Mouse (Mus musculus) splenic B cell, adult 2 months (primary cell): ENCODE measurements around the gene Dmbt1.
"Not testable (repeated sequence)": the region's sequence is repeated elsewhere in the genome, so short reads cannot be mapped to it uniquely, and the experiment has no call there.

Experiments used
- DNase-seq: peaks from one replicate; pipeline ENCODE4 v3.0.0-alpha.2; 2011; ENCODE audit warnings: low read depth, low spot score
- H3K27me3 ChIP-seq: 2 replicates; pipeline ENCODE4 v1.6.1; 2012; ENCODE audit warnings: mild to moderate bottlenecking, low read length, moderate library complexity, mixed read lengths; ENCODE audit not compliant: control insufficient read depth, poor library complexity, insufficient read depth, severe bottlenecking
- H3K36me3 ChIP-seq: 2 replicates; pipeline ENCODE4 v1.6.1; 2012; ENCODE audit warnings: mild to moderate bottlenecking, low read length, moderate library complexity, mixed read lengths; ENCODE audit not compliant: control insufficient read depth, poor library complexity, insufficient read depth, severe bottlenecking

Gene Dmbt1

GRCm38 (mm10) chr7:131019181-131019580 is 12.7 kb upstream of the Dmbt1 start:
- no peak for DNase-seq
- no peaks in the 10 kb centered on the region for H3K36me3 ChIP-seq
- no peaks in the 10 kb centered on the region for H3K27me3 ChIP-seq

DNA sequence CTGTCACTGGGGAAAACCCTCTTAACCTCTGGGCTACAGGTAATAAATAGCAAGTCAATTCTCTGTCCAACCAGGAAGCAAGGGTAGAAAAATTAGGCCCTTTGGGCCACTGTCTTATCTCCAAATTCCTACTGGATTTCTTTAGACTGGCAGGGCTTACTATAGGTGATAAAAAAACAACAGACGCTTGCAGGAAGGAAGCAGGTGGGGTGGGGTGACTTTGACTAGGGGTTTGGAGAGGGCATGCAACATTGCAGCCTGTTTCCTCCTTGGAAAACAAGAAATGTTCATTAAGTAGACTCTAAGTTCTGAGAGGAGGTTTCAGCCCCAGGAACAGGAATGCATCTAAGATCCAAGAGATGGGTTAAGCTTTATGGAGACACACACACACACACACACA is 7.0 kb upstream of the Dmbt1 start:
- Histone ChIP-seq H3K36me3 (no peaks in the 10 kb centered on the region), H3K27me3 (no peaks in the 10 kb centered on the region)
- no peak for DNase-seq

DNA sequence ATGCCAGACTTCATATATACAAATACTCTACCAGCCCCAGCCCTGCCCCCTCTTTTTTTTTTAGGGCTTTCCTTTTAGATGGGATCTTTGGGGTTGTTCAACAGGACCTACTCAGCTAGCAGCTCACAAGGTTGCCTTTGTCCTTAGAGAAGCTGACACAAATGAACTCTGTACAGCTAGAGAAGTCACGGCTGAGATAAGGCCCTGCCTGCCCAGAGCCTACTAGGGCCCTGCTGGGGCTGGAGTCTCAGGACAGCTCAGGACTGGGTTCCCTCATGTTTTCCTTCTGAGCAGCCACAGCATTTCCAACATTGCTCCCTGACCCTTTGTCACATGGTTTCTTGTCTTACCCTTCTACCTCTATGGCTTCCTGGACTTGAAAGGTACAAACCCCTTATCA is 4.3 kb upstream of the Dmbt1 start:
- Histone ChIP-seq H3K27me3 (no peaks in the 10 kb centered on the region), H3K36me3 (no peaks in the 10 kb centered on the region)
- DNase-seq, result no peak

DNA sequence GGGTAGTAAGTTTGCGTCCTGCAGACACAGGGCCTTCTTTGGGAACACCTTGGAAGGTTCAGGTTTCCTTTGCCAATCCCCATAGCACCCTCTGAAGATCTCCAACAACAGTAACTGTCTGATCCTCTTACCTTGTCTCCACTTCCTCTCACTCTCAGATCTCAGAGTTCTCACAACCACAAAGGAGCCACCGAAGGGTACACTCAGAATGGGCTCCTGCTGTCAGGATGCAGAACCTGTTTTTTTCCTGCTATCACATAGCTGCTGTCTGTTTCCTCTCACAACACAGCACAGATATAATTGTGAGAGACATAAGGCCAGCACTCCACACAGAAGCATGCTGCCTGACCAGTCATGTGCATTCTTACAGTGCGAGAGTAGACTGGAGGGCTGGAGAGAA is 4.5 kb downstream of the Dmbt1 start:
- Histone ChIP-seq H3K27me3 (no peaks in the 10 kb centered on the region), H3K36me3 (no peaks in the 10 kb centered on the region)
- DNase-seq, result no peak

DNA sequence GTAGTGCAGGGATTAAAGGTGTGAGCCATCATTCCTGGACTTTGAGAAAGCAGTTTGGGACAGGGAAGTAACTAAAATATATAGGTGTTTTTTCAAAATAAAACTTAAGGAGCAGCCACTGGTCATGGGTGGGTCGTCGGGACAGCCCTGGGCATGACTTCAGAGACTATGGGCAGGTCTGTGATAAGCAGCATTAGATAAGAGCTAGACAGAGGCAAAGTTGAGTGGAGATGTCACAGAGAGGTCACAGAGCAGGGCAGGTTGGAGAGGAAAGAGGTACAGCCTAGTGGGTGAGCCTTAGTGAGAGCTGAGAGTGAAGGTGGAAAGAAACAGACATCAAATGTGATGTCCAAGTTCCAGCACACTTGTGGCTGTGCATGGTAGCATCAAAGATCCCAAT is 5.2 kb downstream of the Dmbt1 start:
- H3K27me3 ChIP-seq, result no peaks in the 10 kb centered on the region
- DNase-seq, result no peak
- H3K36me3 ChIP-seq, result no peaks in the 10 kb centered on the region

DNA sequence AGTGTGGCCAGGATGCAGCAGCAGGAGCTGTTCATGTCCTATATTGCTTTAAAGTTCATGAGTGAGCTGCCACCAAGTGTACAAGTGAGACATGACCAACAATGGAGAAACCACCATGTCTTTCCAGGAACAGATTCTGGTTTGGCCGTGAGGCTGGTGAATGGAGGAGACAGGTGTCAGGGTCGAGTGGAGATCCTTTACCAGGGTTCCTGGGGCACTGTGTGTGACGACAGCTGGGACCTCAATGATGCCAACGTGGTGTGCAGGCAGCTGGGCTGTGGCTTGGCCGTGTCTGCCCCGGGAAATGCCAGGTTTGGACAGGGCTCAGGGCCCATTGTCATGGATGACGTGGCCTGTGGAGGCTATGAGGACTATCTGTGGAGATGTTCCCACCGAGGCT is 8.9 kb downstream of the Dmbt1 start:
- not testable (repeated sequence) for H3K36me3 ChIP-seq, H3K27me3 ChIP-seq, DNase-seq

DNA sequence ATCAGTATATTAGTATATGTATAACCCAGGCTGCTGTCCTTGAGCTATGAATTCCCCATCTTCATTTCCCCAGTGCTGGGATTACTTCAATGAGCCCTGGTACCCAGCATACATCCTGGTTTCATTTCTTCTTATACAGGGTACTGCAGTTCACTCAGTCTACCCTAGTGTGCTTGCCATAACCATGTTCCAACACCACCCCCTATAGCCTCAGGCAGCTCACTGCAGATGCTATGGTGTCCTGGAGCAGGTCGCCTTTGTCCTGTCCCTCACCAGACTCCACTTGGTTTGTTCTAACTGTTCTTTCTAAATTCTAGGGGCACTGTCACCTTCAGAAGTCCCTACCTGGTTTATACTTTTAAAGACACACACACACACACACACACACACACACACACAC is 10.8 kb downstream of the Dmbt1 start:
- H3K36me3 ChIP-seq, result no peaks in the 10 kb centered on the region
- no peak for DNase-seq
- no peaks in the 10 kb centered on the region for H3K27me3 ChIP-seq

DNA sequence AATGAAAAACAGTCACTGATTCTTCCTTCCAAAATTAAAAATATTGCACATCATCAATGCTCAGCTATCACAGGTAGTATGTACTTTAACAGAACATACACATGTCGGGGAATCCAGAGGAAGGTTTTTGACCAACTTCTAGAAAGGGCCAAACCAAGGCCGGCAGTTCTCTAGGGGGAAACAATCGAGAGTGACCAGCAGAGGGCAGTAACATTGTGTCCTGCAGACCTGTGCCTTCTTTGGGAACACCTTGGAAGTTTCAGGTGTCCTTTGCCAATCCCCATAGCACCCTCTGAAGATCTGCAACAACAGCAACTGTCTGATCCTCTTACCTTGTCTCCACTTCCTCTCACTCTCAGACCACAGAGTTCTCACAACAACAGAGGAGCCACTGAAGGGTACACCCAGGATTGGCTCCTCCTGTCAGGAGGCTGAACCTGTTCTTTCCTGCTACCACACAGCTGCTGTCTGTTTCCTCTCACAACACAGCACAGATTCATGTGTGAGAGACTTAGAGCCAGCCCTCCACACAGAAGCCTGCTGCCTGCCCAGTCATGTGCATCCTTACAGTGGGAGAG is 13.5 kb downstream of the Dmbt1 start:
- peak; percentile 2 for DNase-seq
- not testable (repeated sequence) for H3K36me3 ChIP-seq, H3K27me3 ChIP-seq

DNA sequence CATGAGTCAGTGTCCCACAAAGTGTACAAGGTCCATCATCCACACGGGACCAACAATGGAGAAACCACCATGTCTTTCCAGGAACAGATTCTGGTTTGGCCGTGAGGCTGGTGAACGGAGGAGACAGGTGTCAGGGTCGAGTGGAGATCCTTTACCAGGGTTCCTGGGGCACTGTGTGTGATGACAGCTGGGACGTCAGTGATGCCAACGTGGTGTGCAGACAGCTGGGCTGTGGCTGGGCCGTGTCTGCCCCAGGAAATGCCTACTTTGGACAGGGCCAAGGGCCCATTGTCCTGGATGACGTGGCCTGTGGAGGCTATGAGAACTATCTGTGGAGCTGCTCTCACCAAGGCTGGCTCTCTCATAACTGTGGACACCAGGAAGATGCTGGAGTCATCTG is 18.0 kb downstream of the Dmbt1 start:
- not testable (repeated sequence) for H3K36me3 ChIP-seq, H3K27me3 ChIP-seq, DNase-seq

DNA sequence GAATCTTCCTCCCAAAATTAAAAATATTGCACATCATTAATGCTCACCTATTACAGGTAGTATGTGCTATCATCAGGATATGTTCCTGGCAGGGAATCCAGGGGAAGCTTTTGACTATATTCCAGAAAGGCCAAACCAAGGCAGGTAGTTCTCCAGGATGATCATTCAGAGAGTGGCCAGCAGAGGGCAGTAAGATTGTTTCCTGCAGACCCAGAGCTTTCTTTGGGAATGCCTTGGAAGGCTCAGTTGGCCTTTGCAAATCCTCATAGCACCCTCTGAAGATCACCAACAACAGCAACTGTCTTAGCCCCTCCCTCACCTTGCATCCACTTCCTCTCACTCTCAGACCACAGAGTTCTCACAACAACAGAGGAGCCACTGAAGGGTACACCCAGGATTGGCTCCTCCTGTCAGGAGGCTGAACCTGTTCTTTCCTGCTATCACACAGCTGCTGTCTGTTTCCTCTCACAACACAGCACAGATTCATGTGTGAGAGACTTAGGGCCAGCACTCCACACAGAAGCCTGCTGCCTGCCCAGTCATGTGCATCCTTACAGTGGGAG is 23.0 kb downstream of the Dmbt1 start:
- peak; percentile 3 for DNase-seq
- H3K36me3 ChIP-seq, result no peaks in the 10 kb centered on the region
- no peaks in the 10 kb centered on the region for H3K27me3 ChIP-seq

DNA sequence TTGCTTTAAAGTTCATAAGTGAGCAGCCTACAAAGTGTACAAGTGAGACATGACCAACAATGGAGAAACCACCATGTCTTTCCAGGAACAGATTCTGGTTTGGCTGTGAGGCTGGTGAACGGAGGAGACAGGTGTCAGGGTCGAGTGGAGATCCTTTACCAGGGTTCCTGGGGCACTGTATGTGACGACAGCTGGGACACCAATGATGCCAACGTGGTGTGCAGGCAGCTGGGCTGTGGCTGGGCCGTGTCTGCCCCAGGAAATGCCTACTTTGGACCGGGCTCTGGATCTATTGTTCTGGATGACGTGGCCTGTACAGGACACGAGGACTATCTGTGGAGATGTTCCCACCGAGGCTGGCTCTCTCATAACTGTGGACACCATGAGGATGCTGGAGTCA is 26.1 kb downstream of the Dmbt1 start:
- DNase-seq, H3K27me3 ChIP-seq, H3K36me3 ChIP-seq: not testable (repeated sequence)

- not testable (repeated sequence) for H3K36me3 ChIP-seq, DNase-seq, H3K27me3 ChIP-seq
Measured at GRCm38 (mm10) chr7:131059808-131060207, 28.0 kb downstream of the Dmbt1 start.

- H3K27me3 ChIP-seq, result no peaks in the 10 kb centered on the region
- H3K36me3 ChIP-seq, result no peaks in the 10 kb centered on the region
- no peak for DNase-seq
Measured at GRCm38 (mm10) chr7:131062541-131062940, 30.7 kb downstream of the Dmbt1 start.

DNA sequence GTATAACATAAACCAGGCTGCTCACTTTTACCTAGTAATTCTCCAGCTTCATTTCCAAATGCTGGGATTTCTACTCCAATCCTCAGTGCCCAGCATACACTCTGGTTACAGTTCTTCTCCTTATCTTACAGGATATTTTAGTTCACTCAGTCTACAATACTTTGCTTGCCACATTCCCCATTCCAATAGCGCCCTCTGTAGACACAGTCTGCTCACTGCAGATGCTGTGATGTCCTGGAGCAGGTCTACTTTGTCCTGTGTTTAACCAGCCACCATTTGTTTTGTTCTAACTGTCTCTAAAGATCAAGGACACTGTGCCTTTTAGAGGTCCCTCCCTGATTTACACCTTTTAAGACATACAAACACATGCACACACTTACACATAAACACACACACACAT is 36.3 kb downstream of the Dmbt1 start:
- not testable (repeated sequence) for DNase-seq, H3K27me3 ChIP-seq, H3K36me3 ChIP-seq

GRCm38 (mm10) chr7:131073476-131073875 is 41.6 kb downstream of the Dmbt1 start:
- not testable (repeated sequence) for DNase-seq, H3K36me3 ChIP-seq, H3K27me3 ChIP-seq

- H3K36me3 ChIP-seq, DNase-seq, H3K27me3 ChIP-seq: not testable (repeated sequence)
Measured at GRCm38 (mm10) chr7:131074098-131074497, 42.2 kb downstream of the Dmbt1 start.
